Comparison of ENCODE assay signal across 18 mouse cellular contexts in the genomic region with DNA sequence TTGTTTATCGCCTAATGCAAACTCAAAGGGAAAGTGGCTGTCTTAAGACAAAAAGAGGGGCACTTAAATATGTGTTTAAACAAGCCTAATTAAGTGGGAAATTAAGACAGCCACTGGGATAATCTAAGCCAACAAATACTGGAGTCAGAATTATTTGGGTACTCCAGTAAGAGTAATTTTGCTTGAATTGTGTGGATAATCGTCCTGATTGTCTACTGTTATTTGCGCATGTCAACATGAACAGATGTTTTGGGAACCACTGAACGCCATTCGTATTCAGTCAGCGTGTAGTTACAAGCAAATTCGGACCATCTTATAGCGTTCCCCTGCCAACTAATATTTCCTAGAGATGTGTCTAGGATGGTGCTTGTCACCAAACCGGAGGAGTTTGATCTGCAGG. TPM values are rescaled to one million over a fixed set of nuclear protein-coding genes. Genes with fewer than 3 reads are reported as not detected.
DNase-seq lines count a peak whose midpoint lies in the region; ATAC-seq and TF ChIP-seq lines count a peak whose summit lies in the region.
"Had no signal": no experiment of that assay in that cellular context is flagged by ENCODE, and none has a peak within 500 bp of the region (broad histone marks: within the 10 kb centered on the region; RNA-seq: fewer than 3 reads in every experiment).

No protein-coding gene starts in this region.

- H3K27me3 ChIP-seq in hindbrain, embryonic 12.5 days = no peaks in the 10 kb centered on the region
- no peaks in the 10 kb centered on the region for H3K27me3 ChIP-seq in hindbrain, embryonic 14.5 days (ENCODE audit: control insufficient read depth, insufficient read depth, low read length)
- H3K27me3 ChIP-seq in neural tube, embryonic 13.5 days = no peaks in the 10 kb centered on the region
- no peaks in the 10 kb centered on the region for H3K27me3 ChIP-seq in neural tube, embryonic 15.5 days (replicated peaks)
- H3K27me3 ChIP-seq: CH12.LX; embryonic facial prominence, embryonic 12.5 days; heart, embryonic 12.5 days had no signal

- no peak overlapping the region for H3K4me3 ChIP-seq in hindbrain, embryonic 12.5 days
- no peak overlapping the region for H3K4me3 ChIP-seq in hindbrain, embryonic 14.5 days (replicated peaks; ENCODE audit: low read length)
- H3K4me3 ChIP-seq in neural tube, embryonic 13.5 days = no peak overlapping the region
- no peak overlapping the region for H3K4me3 ChIP-seq in neural tube, embryonic 15.5 days (replicated peaks)
- H3K4me3 ChIP-seq in ES-E14 (ENCODE audit: insufficient read depth in 1 of 2, low read depth in 1 of 2, low read length in 2 of 2, poor library complexity in 1 of 2, severe bottlenecking in 1 of 2) = no peak overlapping the region; a peak in 1 of 4 replicates
- H3K4me3 ChIP-seq: embryonic facial prominence, embryonic 12.5 days; heart, adult 2 months; heart, embryonic 12.5 days; hindbrain, embryonic 10.5 days had no signal

- H3K4me1 ChIP-seq in hindbrain, embryonic 12.5 days = peaks cover 47% of the 10 kb centered on the region
- peaks cover 22% of the 10 kb centered on the region for H3K4me1 ChIP-seq in hindbrain, embryonic 14.5 days (replicated peaks; ENCODE audit: control insufficient read depth, insufficient read depth, low read length)
- H3K4me1 ChIP-seq in neural tube, embryonic 13.5 days (replicated peaks) = peaks cover 59% of the 10 kb centered on the region
- peaks cover 45% of the 10 kb centered on the region for H3K4me1 ChIP-seq in neural tube, embryonic 15.5 days
- H3K4me1 ChIP-seq in ES-E14 (ENCODE audit: control insufficient read depth in 2 of 2, insufficient read depth in 2 of 2, low read length in 2 of 2, poor library complexity in 1 of 2) = peaks cover 24 to 29% of the 10 kb centered on the region in 2 experiments

- H3K36me3 ChIP-seq in hindbrain, embryonic 12.5 days = peaks cover 70% of the 10 kb centered on the region
- H3K36me3 ChIP-seq in hindbrain, embryonic 14.5 days (replicated peaks; ENCODE audit: control insufficient read depth, insufficient read depth) = peaks cover 80% of the 10 kb centered on the region
- H3K36me3 ChIP-seq in neural tube, embryonic 13.5 days = peaks cover 93% of the 10 kb centered on the region
- H3K36me3 ChIP-seq in neural tube, embryonic 15.5 days = peaks cover 64% of the 10 kb centered on the region
- peaks cover 36% of the 10 kb centered on the region for H3K36me3 ChIP-seq in ES-E14 (ENCODE audit: control insufficient read depth, insufficient read depth, low read length, poor library complexity, severe bottlenecking)

- H3K9me3 ChIP-seq in hindbrain, embryonic 12.5 days (replicated peaks) = no peaks in the 10 kb centered on the region
- H3K9me3 ChIP-seq in hindbrain, embryonic 14.5 days (ENCODE audit: control insufficient read depth, low read length) = no peaks in the 10 kb centered on the region
- H3K9me3 ChIP-seq in neural tube, embryonic 13.5 days = no peaks in the 10 kb centered on the region
- H3K9me3 ChIP-seq in neural tube, embryonic 15.5 days (replicated peaks) = no peaks in the 10 kb centered on the region
- H3K9me3 ChIP-seq in ES-E14 (ENCODE audit: control insufficient read depth, insufficient read depth, low read depth, low read length) = no peaks in the 10 kb centered on the region
- H3K9me3 ChIP-seq: embryonic facial prominence, embryonic 12.5 days; heart, embryonic 12.5 days; hindbrain, embryonic 10.5 days had no signal

- 71% methylated on average over 9 of the region's 9 CpGs for WGBS in hindbrain, embryonic 12.5 days
- 62% methylated on average over 9 of the region's 9 CpGs for WGBS in hindbrain, embryonic 14.5 days
- WGBS in neural tube, embryonic 13.5 days = 63% methylated on average over 9 of the region's 9 CpGs
- WGBS in neural tube, embryonic 15.5 days = 56% methylated on average over 9 of the region's 9 CpGs

- H3K9ac ChIP-seq in hindbrain, embryonic 12.5 days = no peak overlapping the region
- no peak overlapping the region for H3K9ac ChIP-seq in hindbrain, embryonic 14.5 days
- no peak overlapping the region for H3K9ac ChIP-seq in neural tube, embryonic 13.5 days
- H3K9ac ChIP-seq in neural tube, embryonic 15.5 days (replicated peaks) = no peak overlapping the region
- H3K9ac ChIP-seq in ES-E14 (ENCODE audit: insufficient read depth, low read depth, low read length, poor library complexity, severe bottlenecking) = no peak overlapping the region
- H3K9ac ChIP-seq: embryonic facial prominence, embryonic 12.5 days; forebrain, postnatal 0 days; heart, embryonic 12.5 days had no signal

- no peak overlapping the region for H3K4me2 ChIP-seq in hindbrain, embryonic 12.5 days (replicated peaks)
- no peak overlapping the region for H3K4me2 ChIP-seq in hindbrain, embryonic 14.5 days (replicated peaks)
- H3K4me2 ChIP-seq in neural tube, embryonic 13.5 days = no peak overlapping the region
- H3K4me2 ChIP-seq in neural tube, embryonic 15.5 days = no peak overlapping the region
- H3K4me2 ChIP-seq: embryonic facial prominence, embryonic 12.5 days; heart, embryonic 12.5 days had no signal

- H3K27ac ChIP-seq in hindbrain, embryonic 12.5 days = 0 out of 2 replicates have a peak overlapping the region, but pooled peaks have one; percentile 30
- H3K27ac ChIP-seq in hindbrain, embryonic 14.5 days = no peak overlapping the region
- H3K27ac ChIP-seq in neural tube, embryonic 13.5 days (replicated peaks) = peak overlapping the region; percentile 29
- H3K27ac ChIP-seq in neural tube, embryonic 15.5 days (replicated peaks) = no peak overlapping the region
- H3K27ac ChIP-seq in ES-E14 (ENCODE audit: insufficient read depth, low read depth, low read length, poor library complexity, severe bottlenecking) = peak overlapping the region; percentile 65; the same call in 1 of the 2 replicates
- H3K27ac ChIP-seq: embryonic facial prominence, embryonic 12.5 days; heart, adult 2 months; hindbrain, embryonic 10.5 days had no signal

- in situ Hi-C loops in ES-E14 (cut with MboI; ENCODE audit: low sequenced_read_pairs in 2 of 2, unreplicated experiment in 2 of 2) = no loop called here

- no peak for ATAC-seq in hindbrain, embryonic 12.5 days (ENCODE audit: low FRiP score)
- ATAC-seq in hindbrain, embryonic 14.5 days (ENCODE audit: low FRiP score) = no peak
- no peak for ATAC-seq in neural tube, embryonic 13.5 days (ENCODE audit: low read depth)
- no peak for ATAC-seq in neural tube, embryonic 15.5 days (ENCODE audit: low FRiP score)
- ATAC-seq: forebrain, postnatal 0 days; inflammation-experienced regulatory T-cells, adult 6 months had no signal

- no peak for DNase-seq in hindbrain, embryonic 14.5 days (ENCODE audit: low spot score)
- no peak for DNase-seq in ES-E14 (ENCODE audit: low read depth, low spot score)
- no peak for DNase-seq in heart, adult 8-10 months (ENCODE audit: low spot score)
- DNase-seq: adrenal gland, postnatal 10 days; cerebellum, adult 11-12 months; cerebellum, adult 9-10 months; cerebellum, postnatal 25 days; forebrain, postnatal 0 days; gastrocnemius, postnatal 14 days; heart, adult 2 months had no signal

TF ChIP-seq in ES-E14, 5 proteins besides CTCF, POLR2A, EP300 and RAD21:
- TF ChIP-seq HCFC1 (IDR thresholded peaks at IDR 0.05; ENCODE audit: borderline replicate concordance, insufficient read depth, low read length) (no peak), ZNF384 (IDR thresholded peaks at IDR 0.05; ENCODE audit: low read depth, low read length) (no peak), MAFK (IDR thresholded peaks at IDR 0.05; ENCODE audit: insufficient read depth, low read depth, low read length) (no peak), ZC3H11A (IDR thresholded peaks at IDR 0.05; ENCODE audit: borderline replicate concordance, low read depth, low read length) (no peak), CHD2 (IDR thresholded peaks at IDR 0.05; ENCODE audit: low read depth, low read length) (no peak)

RNA-seq across cellular contexts. Expression of gene Fancc, which starts 33.8 kb away (rescaled TPM):
- polyA plus RNA-seq in hindbrain, embryonic 12.5 days (2016; fragmentation: Nextera tagmentation; extraction: Ambion mirVana) = 20.4 and 23.0 TPM in 2 replicates
- polyA plus RNA-seq in hindbrain, embryonic 14.5 days (2014; fragmentation: Nextera tagmentation; extraction: Ambion mirVana) = 15.5 and 15.9 TPM in 2 replicates
- polyA plus RNA-seq in neural tube, embryonic 13.5 days (2015; fragmentation: Nextera tagmentation; extraction: Ambion mirVana) = 15.3 and 20.6 TPM in 2 replicates
- 12.8 and 14.4 TPM in 2 replicates for polyA plus RNA-seq in neural tube, embryonic 15.5 days (2015; fragmentation: Nextera tagmentation; extraction: Ambion mirVana)
- total RNA-seq in ES-E14 (2012; rRNA removed) = 9.4 and 10.7 TPM in 2 replicates
- total RNA-seq in heart, adult 8-10 months (2022) = 1 to 10 TPM; 2.4 to 4.1 (median 3.5) TPM

RNA-seq across cellular contexts. Expression of gene Ptch1, which starts 42.5 kb away (rescaled TPM):
- 22.7 and 24.3 TPM in 2 replicates for polyA plus RNA-seq in hindbrain, embryonic 12.5 days (2016; fragmentation: Nextera tagmentation; extraction: Ambion mirVana)
- 22.7 and 24.2 TPM in 2 replicates for polyA plus RNA-seq in hindbrain, embryonic 14.5 days (2014; fragmentation: Nextera tagmentation; extraction: Ambion mirVana)
- polyA plus RNA-seq in neural tube, embryonic 13.5 days (2015; fragmentation: Nextera tagmentation; extraction: Ambion mirVana) = 19.2 and 22.1 TPM in 2 replicates
- 16.9 and 17.5 TPM in 2 replicates for polyA plus RNA-seq in neural tube, embryonic 15.5 days (2015; fragmentation: Nextera tagmentation; extraction: Ambion mirVana)
- 21.6 and 63.8 TPM in 2 replicates for total RNA-seq in ES-E14 (2012; rRNA removed)
- total RNA-seq in heart, adult 8-10 months (2022) = 10 to 100 TPM; 10.1 to 17.2 (median 13.6) TPM

Comparison
In these comparisons a context has a peak if more than half of its experiments do, and no peak if none do; other contexts are left out.
1. H3K27ac ChIP-seq: peak in hindbrain, embryonic 12.5 days (single experiment), neural tube, embryonic 13.5 days (single experiment) and ES-E14 (single experiment); none in hindbrain, embryonic 14.5 days (single experiment) and neural tube, embryonic 15.5 days (single experiment).